Mouse (Mus musculus): Measurements from ENCODE around the gene Ssc4d. TPM values are rescaled to one million over a fixed set of nuclear protein-coding genes. Genes with fewer than 3 reads are reported as not detected.

Gene Ssc4d
- 3.2 and 7.0 TPM in 2 replicates for polyA plus RNA-seq (2015; fragmentation: Nextera tagmentation; extraction: Ambion mirVana)

GRCm38 (mm10) chr5:135974365-135974764 lies at the start of gene Ssc4d:
Ssc4d (minus strand) TSS chr5:135974531.

GRCm38 (mm10) chr5:135994725-135995687 lies 20.7 kb upstream of the Ssc4d start, which contains the start of gene Dtx2:
Dtx2 (plus strand) TSS chr5:135994800.

DNA sequence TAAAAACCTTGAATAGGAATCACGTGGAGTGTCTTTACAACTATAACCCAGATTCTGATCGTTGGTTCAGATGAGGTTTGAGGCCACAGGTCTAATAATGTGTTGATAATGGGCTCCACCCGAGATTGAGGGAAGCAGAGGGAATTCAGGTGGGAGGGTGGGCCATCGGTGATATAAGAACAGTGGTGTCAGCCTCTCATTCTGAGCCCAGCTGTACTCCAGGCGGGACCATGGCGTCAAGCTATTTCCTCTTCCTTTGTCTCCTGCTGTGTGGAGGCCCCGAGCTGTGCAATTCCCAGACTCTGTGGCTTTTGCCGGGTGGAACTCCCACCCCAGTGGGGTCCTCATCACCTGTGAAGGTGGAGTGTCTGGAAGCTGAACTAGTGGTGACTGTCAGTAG lies 5.6 kb upstream of the Ssc4d start, which contains the start of gene Zp3:
Gene Zp3, plus strand, starts transcription at position 196 of the 400 bp plus-strand sequence.

GRCm38 (mm10) chr5:135934481-135935175 lies 39.7 kb downstream of the Ssc4d start, which contains the start of gene Ywhag:
Ywhag (minus strand) TSS chr5:135934616.

Other genes starting within 250 kb of the Ssc4d start
- 50.0 and 60.7 TPM in 2 replicates for gene Tmem120a, start 230.1 kb downstream of the Ssc4d start, polyA plus RNA-seq (2015; fragmentation: Nextera tagmentation; extraction: Ambion mirVana)
- 2.1 and 2.2 TPM in 2 replicates for gene Styxl1, start 196.1 kb downstream of the Ssc4d start, polyA plus RNA-seq (2015; fragmentation: Nextera tagmentation; extraction: Ambion mirVana)
- gene Mdh2, start 196.1 kb downstream of the Ssc4d start, polyA plus RNA-seq (2015; fragmentation: Nextera tagmentation; extraction: Ambion mirVana): 330 and 449 TPM in 2 replicates
- 6.6 and 10.9 TPM in 2 replicates for gene Srrm3, start 167.6 kb downstream of the Ssc4d start, polyA plus RNA-seq (2015; fragmentation: Nextera tagmentation; extraction: Ambion mirVana)
- gene Hspb1, start 86.6 kb downstream of the Ssc4d start, polyA plus RNA-seq (2015; fragmentation: Nextera tagmentation; extraction: Ambion mirVana): 149 and 244 TPM in 2 replicates
- 142 and 161 TPM in 2 replicates for gene Ywhag, start 39.9 kb downstream of the Ssc4d start, polyA plus RNA-seq (2015; fragmentation: Nextera tagmentation; extraction: Ambion mirVana)
- gene Zp3, start 5.6 kb upstream of the Ssc4d start, polyA plus RNA-seq (2015; fragmentation: Nextera tagmentation; extraction: Ambion mirVana): 0.25 and 0.29 TPM in 2 replicates
- 13.9 and 15.5 TPM in 2 replicates for gene Dtx2, start 20.3 kb upstream of the Ssc4d start, polyA plus RNA-seq (2015; fragmentation: Nextera tagmentation; extraction: Ambion mirVana)
- 22.6 and 25.8 TPM in 2 replicates for gene Upk3b, start 64.0 kb upstream of the Ssc4d start, polyA plus RNA-seq (2015; fragmentation: Nextera tagmentation; extraction: Ambion mirVana)
- gene Upk3bl, start 80.0 kb upstream of the Ssc4d start, polyA plus RNA-seq (2015; fragmentation: Nextera tagmentation; extraction: Ambion mirVana): 2.3 and 5.8 TPM in 2 replicates
- 9.4 and 10.9 TPM in 2 replicates for gene Rasa4, start 109.4 kb upstream of the Ssc4d start, polyA plus RNA-seq (2015; fragmentation: Nextera tagmentation; extraction: Ambion mirVana)
- gene Polr2j, start 142.1 kb upstream of the Ssc4d start, polyA plus RNA-seq (2015; fragmentation: Nextera tagmentation; extraction: Ambion mirVana): 195 and 197 TPM in 2 replicates
- 13.1 and 14.6 TPM in 2 replicates for gene Lrwd1, start 161.5 kb upstream of the Ssc4d start, polyA plus RNA-seq (2015; fragmentation: Nextera tagmentation; extraction: Ambion mirVana)
- gene Alkbh4, start 161.6 kb upstream of the Ssc4d start, polyA plus RNA-seq (2015; fragmentation: Nextera tagmentation; extraction: Ambion mirVana): 10.0 and 10.1 TPM in 2 replicates
- gene Orai2, start 196.2 kb upstream of the Ssc4d start, polyA plus RNA-seq (2015; fragmentation: Nextera tagmentation; extraction: Ambion mirVana): 4.9 and 7.1 TPM in 2 replicates
- 52.1 and 55.1 TPM in 2 replicates for gene Prkrip1, start 224.4 kb upstream of the Ssc4d start, polyA plus RNA-seq (2015; fragmentation: Nextera tagmentation; extraction: Ambion mirVana)